Mouse (Mus musculus): Measurements from ENCODE around the gene Tacc2. TPM values are rescaled to one million over a fixed set of nuclear protein-coding genes. Genes with fewer than 3 reads are reported as not detected.
"Not testable (repeated sequence)": the region's sequence is repeated elsewhere in the genome, so short reads cannot be mapped to it uniquely, and the experiment has no call there.

The Tacc2 gene
- polyA plus RNA-seq, 1 experiment from 2014 or later, result 58.9 TPM

DNA sequence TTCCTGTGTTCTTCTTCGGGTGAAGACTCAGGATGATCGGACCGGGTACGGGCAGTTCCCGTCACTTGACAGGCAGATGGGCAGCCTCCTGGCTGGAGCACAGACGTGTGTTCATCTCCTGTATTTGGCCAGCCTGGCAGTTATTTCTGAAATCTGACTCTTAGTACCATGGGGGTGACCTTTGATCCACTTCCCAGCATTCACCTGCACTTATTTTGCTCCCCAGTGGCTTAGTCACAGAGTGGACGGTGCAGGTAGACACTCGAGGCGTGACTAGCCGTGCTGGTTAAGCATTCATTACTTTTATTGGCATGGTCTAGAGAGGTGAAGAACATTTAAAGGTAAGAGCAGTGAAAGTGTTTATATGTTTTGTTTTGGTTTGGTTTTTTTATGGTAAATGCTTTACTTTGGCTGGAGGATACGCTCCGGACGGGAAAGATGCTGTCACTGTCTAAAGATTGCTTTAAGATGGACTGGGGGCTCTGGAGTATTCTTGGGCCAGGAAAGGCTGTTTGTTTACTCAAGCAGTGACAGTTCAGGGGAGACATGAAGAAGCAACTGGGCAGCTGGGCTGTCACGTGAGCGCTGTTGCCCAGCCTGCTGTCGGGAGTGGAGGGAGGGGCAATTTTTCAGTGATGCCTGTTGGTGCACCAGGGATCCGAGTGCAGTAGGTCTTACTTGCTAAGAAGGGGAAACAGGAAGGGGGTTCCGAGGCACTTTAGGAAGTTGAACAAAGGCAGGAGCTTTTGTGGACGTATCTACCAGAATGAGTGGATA lies 19.0 kb downstream of the Tacc2 start:
- not testable (repeated sequence) for H3K36me3 ChIP-seq; H3K9ac ChIP-seq (replicated peaks); H3K4me2 ChIP-seq; H3K4me3 ChIP-seq (replicated peaks); H3K27ac ChIP-seq (replicated peaks); ATAC-seq (ENCODE audit: low FRiP score); H3K27me3 ChIP-seq (replicated peaks); H3K9me3 ChIP-seq (replicated peaks)
- peaks cover 15% of the 10 kb centered on the region for H3K4me1 ChIP-seq
- WGBS, result 61% methylated on average over 9 of the region's 19 CpGs

GRCm38 (mm10) chr7:130597546-130597945 lies 20.3 kb downstream of the Tacc2 start:
- no peak for ATAC-seq (ENCODE audit: low FRiP score)
- Histone ChIP-seq H3K4me3 (replicated peaks) (no peak overlapping the region), H3K36me3 (no peaks in the 10 kb centered on the region), H3K9ac (replicated peaks) (no peak overlapping the region), H3K4me1 (peaks cover 15% of the 10 kb centered on the region), H3K9me3 (replicated peaks) (no peaks in the 10 kb centered on the region), H3K4me2 (no peak overlapping the region), H3K27me3 (replicated peaks) (no peaks in the 10 kb centered on the region), H3K27ac (replicated peaks) (no peak overlapping the region; the same call in 1 of the 2 replicates)
- 63% methylated on average over 6 of the region's 6 CpGs for WGBS

GRCm38 (mm10) chr7:130600074-130600473 lies 22.8 kb downstream of the Tacc2 start:
- Histone ChIP-seq H3K27me3 (replicated peaks) (no peaks in the 10 kb centered on the region), H3K36me3 (no peaks in the 10 kb centered on the region), H3K4me2 (no peak overlapping the region), H3K9ac (replicated peaks) (no peak overlapping the region), H3K9me3 (replicated peaks) (no peaks in the 10 kb centered on the region), H3K4me3 (replicated peaks) (no peak overlapping the region), H3K27ac (replicated peaks) (no peak overlapping the region), H3K4me1 (peaks cover 13% of the 10 kb centered on the region; the same call in 1 of the 2 replicates)
- 84% methylated on average over 3 of the region's 3 CpGs for WGBS
- ATAC-seq (ENCODE audit: low FRiP score), result no peak

DNA sequence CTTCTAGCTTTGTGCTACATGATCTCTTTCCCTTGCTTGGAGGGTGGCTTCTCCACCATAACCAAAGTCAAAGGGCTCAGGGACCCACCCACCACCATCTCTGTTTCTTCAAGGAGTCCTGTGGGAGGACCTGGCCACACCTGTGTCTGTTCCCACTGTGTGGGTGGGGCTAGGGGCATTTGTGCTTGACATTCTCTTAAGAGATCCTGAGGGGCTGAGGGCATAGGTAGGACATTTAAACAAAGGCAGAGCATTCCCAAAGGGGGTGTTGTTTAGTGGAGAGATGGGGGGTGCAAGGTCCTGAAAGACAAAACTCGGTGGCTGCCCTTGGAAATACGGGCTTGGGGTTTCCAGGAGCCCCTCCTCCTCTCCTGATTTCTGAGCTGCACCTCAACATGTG lies 23.3 kb downstream of the Tacc2 start:
- Histone ChIP-seq H3K4me3 (replicated peaks) (no peak overlapping the region), H3K9ac (replicated peaks) (no peak overlapping the region), H3K4me2 (no peak overlapping the region), H3K36me3 (no peaks in the 10 kb centered on the region), H3K27me3 (replicated peaks) (no peaks in the 10 kb centered on the region), H3K9me3 (replicated peaks) (no peaks in the 10 kb centered on the region), H3K27ac (replicated peaks) (no peak overlapping the region), H3K4me1 (peaks cover 13% of the 10 kb centered on the region; the same call in 1 of the 2 replicates)
- no peak for ATAC-seq (ENCODE audit: low FRiP score)
- 88% methylated on average over 2 of the region's 2 CpGs for WGBS

- WGBS, result 91% methylated on average over 1 of the region's 1 CpGs
- Histone ChIP-seq H3K27me3 (replicated peaks) (no peaks in the 10 kb centered on the region), H3K9ac (replicated peaks) (no peak overlapping the region), H3K4me2 (no peak overlapping the region), H3K36me3 (no peaks in the 10 kb centered on the region), H3K27ac (replicated peaks) (no peak overlapping the region), H3K9me3 (replicated peaks) (no peaks in the 10 kb centered on the region), H3K4me3 (replicated peaks) (no peak overlapping the region), H3K4me1 (peaks cover under 1% of the 10 kb centered on the region; the same call in 1 of the 2 replicates)
- no peak for ATAC-seq (ENCODE audit: low FRiP score)
Observed at GRCm38 (mm10) chr7:130602804-130603203, 25.6 kb downstream of the Tacc2 start.

DNA sequence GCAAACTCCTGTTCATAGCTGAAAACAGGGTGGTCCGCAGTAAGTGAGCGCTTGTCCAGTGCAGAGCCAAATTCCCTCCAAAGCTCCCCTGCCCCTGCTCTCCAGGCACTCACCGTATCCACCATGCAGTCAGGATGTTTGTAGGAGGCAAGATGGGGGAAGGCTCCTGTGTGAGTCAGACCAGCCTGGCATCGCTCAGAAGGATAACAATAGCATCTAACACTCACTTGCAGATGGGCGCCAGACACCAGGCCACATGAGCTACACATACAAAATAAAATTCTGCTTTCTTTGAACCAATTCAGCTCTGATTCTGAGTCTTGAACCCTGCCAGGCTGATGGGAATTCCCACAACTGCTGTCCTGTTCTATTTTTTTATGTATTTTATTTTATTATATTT lies 26.3 kb downstream of the Tacc2 start:
- Histone ChIP-seq H3K27ac (replicated peaks) (no peak overlapping the region), H3K4me1 (no peaks in the 10 kb centered on the region), H3K9ac (replicated peaks) (no peak overlapping the region), H3K36me3 (no peaks in the 10 kb centered on the region), H3K4me2 (no peak overlapping the region), H3K27me3 (replicated peaks) (no peaks in the 10 kb centered on the region), H3K4me3 (replicated peaks) (no peak overlapping the region), H3K9me3 (replicated peaks) (no peaks in the 10 kb centered on the region)
- 92% methylated on average over 5 of the region's 5 CpGs for WGBS
- no peak for ATAC-seq (ENCODE audit: low FRiP score)

GRCm38 (mm10) chr7:130604390-130604789 lies 27.2 kb downstream of the Tacc2 start:
- H3K27me3 ChIP-seq (replicated peaks), result no peaks in the 10 kb centered on the region
- H3K36me3 ChIP-seq, result no peaks in the 10 kb centered on the region
- no peak overlapping the region for H3K4me3 ChIP-seq (replicated peaks)
- no peak overlapping the region for H3K4me2 ChIP-seq
- no peak for ATAC-seq (ENCODE audit: low FRiP score)
- WGBS, result 70% methylated on average over 2 of the region's 2 CpGs
- no peak overlapping the region for H3K9ac ChIP-seq (replicated peaks)
- no peaks in the 10 kb centered on the region for H3K9me3 ChIP-seq (replicated peaks)
- no peak overlapping the region for H3K27ac ChIP-seq (replicated peaks)
- H3K4me1 ChIP-seq, result no peaks in the 10 kb centered on the region

GRCm38 (mm10) chr7:130605111-130605510 lies 27.9 kb downstream of the Tacc2 start:
- H3K9ac ChIP-seq (replicated peaks), result no peak overlapping the region
- H3K27me3 ChIP-seq (replicated peaks), result no peaks in the 10 kb centered on the region
- 31% methylated on average over 6 of the region's 6 CpGs for WGBS
- H3K4me1 ChIP-seq, result no peaks in the 10 kb centered on the region
- no peaks in the 10 kb centered on the region for H3K9me3 ChIP-seq (replicated peaks)
- H3K36me3 ChIP-seq, result no peaks in the 10 kb centered on the region
- no peak overlapping the region for H3K4me2 ChIP-seq
- no peak overlapping the region for H3K4me3 ChIP-seq (replicated peaks)
- no peak for ATAC-seq (ENCODE audit: low FRiP score)
- no peak overlapping the region for H3K27ac ChIP-seq (replicated peaks)

DNA sequence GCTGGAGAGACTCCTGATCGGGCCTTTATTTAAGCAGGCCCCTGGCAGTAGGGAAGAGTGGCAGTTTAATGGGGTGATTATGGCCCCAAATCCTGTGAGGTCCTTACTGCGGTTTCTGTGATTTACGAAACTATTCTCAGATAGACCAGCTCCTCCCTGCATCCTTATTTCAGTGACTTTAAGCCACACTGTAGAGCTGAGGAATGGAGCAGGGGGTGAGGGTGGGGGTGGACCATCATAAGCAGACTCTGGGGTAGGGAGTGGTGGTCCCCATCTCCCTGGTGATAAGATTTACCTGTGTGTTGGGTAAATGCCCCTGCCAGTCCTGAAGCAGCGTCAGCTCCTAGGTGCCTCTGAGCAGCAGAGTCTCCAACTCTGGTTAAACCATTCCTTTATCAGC lies 29.7 kb downstream of the Tacc2 start:
- H3K27me3 ChIP-seq (replicated peaks), result no peaks in the 10 kb centered on the region
- ATAC-seq (ENCODE audit: low FRiP score), result no peak
- H3K9ac ChIP-seq (replicated peaks), result no peak overlapping the region
- H3K4me1 ChIP-seq, result no peaks in the 10 kb centered on the region
- no peak overlapping the region for H3K4me2 ChIP-seq
- H3K36me3 ChIP-seq, result no peaks in the 10 kb centered on the region
- no peak overlapping the region for H3K27ac ChIP-seq (replicated peaks)
- WGBS, result 56% methylated on average over 4 of the region's 4 CpGs
- no peaks in the 10 kb centered on the region for H3K9me3 ChIP-seq (replicated peaks)
- H3K4me3 ChIP-seq (replicated peaks), result no peak overlapping the region

DNA sequence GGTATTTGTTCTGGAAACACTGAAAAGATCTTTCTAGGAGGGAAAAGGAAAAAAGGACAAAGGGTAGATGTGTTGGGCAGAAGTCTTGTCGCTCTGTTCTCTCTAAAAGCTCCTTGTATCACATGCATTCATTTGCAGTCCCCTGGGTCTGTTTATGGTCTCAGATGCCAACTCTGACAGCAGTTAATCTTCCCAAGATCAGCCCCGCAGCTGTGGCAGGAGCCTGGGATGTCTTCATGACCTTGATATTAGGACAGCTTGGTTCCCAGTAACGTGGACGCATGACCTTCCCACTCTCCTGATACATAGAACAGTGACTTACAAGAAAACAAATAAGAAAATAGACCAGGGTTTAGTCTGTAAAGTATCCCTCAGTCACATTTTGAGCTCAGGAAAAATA lies 36.7 kb downstream of the Tacc2 start:
- WGBS, result 32% methylated on average over 4 of the region's 4 CpGs
- Histone ChIP-seq H3K4me1 (no peaks in the 10 kb centered on the region), H3K36me3 (no peaks in the 10 kb centered on the region), H3K4me2 (no peak overlapping the region), H3K4me3 (replicated peaks) (no peak overlapping the region), H3K9me3 (replicated peaks) (no peaks in the 10 kb centered on the region), H3K27me3 (replicated peaks) (no peaks in the 10 kb centered on the region), H3K9ac (replicated peaks) (no peak overlapping the region), H3K27ac (replicated peaks) (no peak overlapping the region)
- ATAC-seq (ENCODE audit: low FRiP score), result no peak

GRCm38 (mm10) chr7:130617591-130617990 lies 40.4 kb downstream of the Tacc2 start:
- Histone ChIP-seq H3K36me3 (no peaks in the 10 kb centered on the region), H3K9ac (replicated peaks) (no peak overlapping the region), H3K4me3 (replicated peaks) (no peak overlapping the region), H3K27me3 (replicated peaks) (no peaks in the 10 kb centered on the region), H3K4me1 (no peaks in the 10 kb centered on the region), H3K9me3 (replicated peaks) (no peaks in the 10 kb centered on the region), H3K27ac (replicated peaks) (no peak overlapping the region), H3K4me2 (no peak overlapping the region)
- 95% methylated on average over 3 of the region's 3 CpGs for WGBS
- no peak for ATAC-seq (ENCODE audit: low FRiP score)

- Histone ChIP-seq H3K4me1 (no peaks in the 10 kb centered on the region), H3K9ac (replicated peaks) (no peak overlapping the region), H3K4me2 (no peak overlapping the region), H3K4me3 (replicated peaks) (no peak overlapping the region), H3K27ac (replicated peaks) (no peak overlapping the region), H3K9me3 (replicated peaks) (no peaks in the 10 kb centered on the region), H3K36me3 (no peaks in the 10 kb centered on the region), H3K27me3 (replicated peaks) (no peaks in the 10 kb centered on the region)
- no peak for ATAC-seq (ENCODE audit: low FRiP score)
- 95% methylated on average over 2 of the region's 2 CpGs for WGBS
Observed at GRCm38 (mm10) chr7:130621068-130621467, 43.8 kb downstream of the Tacc2 start.

Data from neural tube, embryonic 15.5 days (tissue).